Mouse (Mus musculus): ENCODE data around the gene Klk14. TPM values are rescaled to one million over a fixed set of nuclear protein-coding genes. Genes with fewer than 3 reads are reported as not detected.
A peak's percentile ranks its signal among the peaks of the same experiment; 100 is the strongest.
"Not testable (repeated sequence)": the region's sequence is repeated elsewhere in the genome, so short reads cannot be mapped to it uniquely, and the experiment has no call there.

The Klk14 gene
- polyA plus RNA-seq, 1 experiment, result 56.2 TPM

DNA sequence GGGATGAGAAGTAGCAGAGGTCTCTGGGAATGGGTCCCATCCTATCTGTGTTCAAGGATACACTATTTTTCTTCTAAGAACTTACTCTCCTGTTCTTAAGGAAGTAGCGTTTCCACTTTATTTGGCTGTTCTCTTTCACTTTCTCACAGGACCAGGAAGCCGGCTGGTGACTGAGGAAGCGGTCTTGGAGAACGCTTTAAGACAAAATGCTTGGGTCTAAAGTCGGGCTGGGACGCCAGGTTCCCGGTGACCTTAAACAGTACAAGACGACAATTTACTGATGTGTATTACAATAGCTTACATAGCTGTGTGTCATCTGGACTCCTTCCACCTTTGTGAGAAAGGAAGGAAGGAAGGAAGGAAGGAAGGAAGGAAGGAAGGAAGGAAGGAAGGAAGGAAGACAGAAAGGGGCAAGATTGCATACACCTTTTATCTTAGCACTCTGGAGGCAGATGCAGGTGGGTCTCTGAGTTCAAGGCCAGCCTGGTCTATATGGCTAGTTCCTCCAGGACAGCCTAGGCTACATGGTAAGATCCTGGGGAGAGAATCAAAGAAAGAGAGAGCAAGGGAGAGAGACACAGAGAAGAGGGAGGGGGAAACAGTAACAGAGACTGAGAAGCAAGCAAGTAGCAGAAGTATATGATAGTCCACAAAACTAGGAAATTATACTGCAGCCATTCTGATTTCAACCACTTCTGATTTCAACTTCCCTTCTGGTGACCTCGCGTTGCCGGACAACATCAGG, 19.0 kb upstream of the Klk14 start:
- TF ChIP-seq POLR2A (IDR thresholded peaks at IDR 0.05; ENCODE audit: borderline replicate concordance, extremely low read depth, low read depth, low read length) (no peak), CTCF (IDR thresholded peaks at IDR 0.05; ENCODE audit: insufficient read depth, low read length) (no peak)
- Histone ChIP-seq H3K4me3 (replicated peaks; ENCODE audit: extremely low read depth, low read depth, low read length) (peak overlapping the region; percentile 19), H3K4me1 (ENCODE audit: control insufficient read depth, insufficient read depth, low read length) (peaks cover 5% of the 10 kb centered on the region; the same call in 1 of the 2 replicates)
- WGBS, result 54% methylated on average over 11 of the region's 11 CpGs
- DNase-seq, result no peak

DNA sequence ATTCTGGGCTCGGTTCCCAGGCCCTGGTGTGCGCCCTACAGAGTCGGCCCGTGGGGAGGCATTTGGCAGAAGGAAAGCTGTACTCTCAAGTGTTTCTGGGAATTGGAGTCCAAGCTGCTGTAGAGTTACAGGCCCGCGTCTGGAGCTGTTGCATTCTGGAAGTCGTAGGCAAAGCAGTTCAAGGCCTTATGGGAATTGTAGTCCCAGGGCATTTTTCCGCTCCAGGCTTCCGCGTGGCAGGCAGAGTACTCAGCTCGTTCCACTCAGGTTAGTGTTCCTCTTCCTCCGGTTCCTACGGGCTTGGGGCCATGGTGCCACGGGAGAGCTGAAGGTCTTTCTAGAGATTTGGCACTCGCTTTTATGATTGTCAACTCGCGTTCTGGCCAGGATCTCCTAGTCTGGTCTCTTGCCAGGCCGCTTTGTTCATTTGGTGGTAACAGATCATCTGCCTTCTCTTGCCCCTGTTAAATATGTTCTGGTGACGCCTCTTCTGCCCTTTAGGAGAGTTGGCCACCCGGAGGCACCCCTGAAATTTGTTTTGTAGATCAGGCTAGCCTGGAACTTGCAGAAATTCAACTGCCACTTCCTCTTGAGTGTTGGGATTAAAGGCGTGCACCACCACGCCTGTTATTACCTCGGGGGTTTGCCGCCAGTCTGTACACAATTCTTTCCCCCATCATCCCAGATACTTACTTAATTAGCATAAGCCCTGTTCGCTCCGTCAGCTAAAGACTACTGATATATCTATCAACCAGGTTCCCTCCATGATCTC, 18.2 kb upstream of the Klk14 start, which contains the start of gene Ctu1:
TSS of gene Ctu1 (plus strand) at position 208 of the 772 bp plus-strand sequence.
- TF ChIP-seq CTCF (IDR thresholded peaks at IDR 0.05; ENCODE audit: insufficient read depth, low read length) (no peak), POLR2A (IDR thresholded peaks at IDR 0.05; ENCODE audit: borderline replicate concordance, extremely low read depth, low read depth, low read length) (peak; percentile 70; the same call in 1 of the 2 replicates)
- peak; percentile 79 for DNase-seq
- peaks cover 5% of the 10 kb centered on the region; the same call in 1 of the 2 replicates for H3K4me1 ChIP-seq (ENCODE audit: control insufficient read depth, insufficient read depth, low read length)
- under 1% methylated on average over 26 of the region's 26 CpGs for WGBS
- peak within 1 kb of the TSS; percentile 92 for H3K4me3 ChIP-seq (replicated peaks; ENCODE audit: extremely low read depth, low read depth, low read length)

DNA sequence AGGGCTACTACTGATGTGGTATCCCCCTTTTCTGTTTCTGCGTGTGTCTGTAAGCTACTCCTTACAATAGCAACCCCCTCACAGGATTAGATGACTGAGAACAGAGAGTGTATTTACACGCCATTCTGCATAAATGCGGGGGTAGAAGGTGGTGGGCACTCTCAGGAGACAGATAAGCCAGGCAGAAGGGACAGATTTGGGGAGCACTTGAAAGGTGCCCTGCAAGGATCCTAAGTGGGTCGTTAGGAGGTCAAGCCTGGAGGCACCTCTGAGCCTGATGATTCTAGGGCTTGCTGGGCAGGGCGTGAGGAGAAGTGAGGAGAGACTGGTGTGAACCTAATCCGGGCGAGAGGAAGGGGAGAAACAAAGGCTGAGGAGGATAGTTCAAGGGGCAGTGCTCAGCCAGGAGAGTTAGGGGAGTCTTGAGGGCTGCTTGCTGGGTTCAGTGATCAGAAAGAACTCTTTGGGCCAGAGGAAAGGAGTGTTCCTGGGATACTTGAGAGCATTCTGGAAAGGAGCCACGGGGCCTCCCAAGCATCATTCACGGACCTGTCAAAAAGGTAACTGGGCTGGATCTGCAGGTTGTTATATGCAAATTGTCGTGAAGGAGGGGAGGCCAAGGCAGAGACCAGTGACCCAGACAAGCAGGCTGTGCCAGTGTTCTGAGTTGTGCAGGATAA, 17.5 kb upstream of the Klk14 start:
- Histone ChIP-seq H3K4me3 (replicated peaks; ENCODE audit: extremely low read depth, low read depth, low read length) (peak overlapping the region; percentile 92), H3K4me1 (ENCODE audit: control insufficient read depth, insufficient read depth, low read length) (peaks cover 5% of the 10 kb centered on the region; the same call in 1 of the 2 replicates)
- TF ChIP-seq CTCF (IDR thresholded peaks at IDR 0.05; ENCODE audit: insufficient read depth, low read length) (no peak), POLR2A (IDR thresholded peaks at IDR 0.05; ENCODE audit: borderline replicate concordance, extremely low read depth, low read depth, low read length) (no peak)
- DNase-seq, result peak; percentile 36
- WGBS, result 10% methylated on average over 10 of the region's 10 CpGs

DNA sequence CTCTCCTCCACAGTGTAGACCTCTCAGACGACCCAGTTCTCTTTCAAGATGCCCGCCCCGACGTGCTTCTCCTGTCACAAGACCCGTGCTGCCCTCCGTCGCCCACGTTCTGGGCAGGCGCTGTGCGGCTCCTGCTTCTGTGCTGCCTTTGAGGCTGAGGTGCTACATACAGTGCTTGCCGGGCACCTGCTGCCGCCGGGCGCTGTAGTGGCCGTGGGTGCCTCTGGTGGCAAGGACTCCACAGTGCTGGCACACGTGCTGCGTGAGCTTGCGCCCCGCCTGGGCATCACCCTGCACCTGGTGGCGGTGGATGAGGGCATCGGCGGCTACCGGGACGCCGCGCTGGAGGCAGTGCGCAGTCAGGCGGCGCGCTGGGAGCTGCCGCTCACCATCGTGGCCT, 15.1 kb upstream of the Klk14 start:
- 92% methylated on average over 32 of the region's 32 CpGs for WGBS
- Histone ChIP-seq H3K4me3 (replicated peaks; ENCODE audit: extremely low read depth, low read depth, low read length) (no peak overlapping the region), H3K4me1 (ENCODE audit: control insufficient read depth, insufficient read depth, low read length) (peaks cover 5% of the 10 kb centered on the region; the same call in 1 of the 2 replicates)
- TF ChIP-seq CTCF (IDR thresholded peaks at IDR 0.05; ENCODE audit: insufficient read depth, low read length) (no peak), POLR2A (IDR thresholded peaks at IDR 0.05; ENCODE audit: borderline replicate concordance, extremely low read depth, low read depth, low read length) (no peak)
- DNase-seq, result no peak

DNA sequence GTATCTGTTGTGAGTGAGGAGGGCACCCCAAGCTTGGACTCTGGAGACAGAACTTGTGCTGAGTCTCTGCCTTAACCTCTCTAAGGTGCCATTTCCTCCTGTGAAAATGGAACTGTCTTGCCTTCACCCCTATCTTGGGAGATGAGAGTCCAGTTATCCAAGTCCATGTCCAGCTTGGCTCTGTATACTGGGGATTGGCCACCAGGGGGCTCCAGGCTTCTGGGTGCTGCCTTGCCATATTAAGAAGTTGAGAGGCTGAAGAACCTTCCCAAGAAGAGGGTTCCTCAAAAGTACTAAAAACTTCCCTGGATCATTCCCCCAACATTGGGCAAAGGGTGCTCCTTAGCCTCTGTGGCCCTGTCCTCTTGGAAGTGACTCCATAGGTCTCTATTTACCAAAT, 11.7 kb upstream of the Klk14 start:
- DNase-seq, result peak; percentile 64
- Histone ChIP-seq H3K4me1 (ENCODE audit: control insufficient read depth, insufficient read depth, low read length) (no peaks in the 10 kb centered on the region), H3K4me3 (replicated peaks; ENCODE audit: extremely low read depth, low read depth, low read length) (no peak overlapping the region)
- TF ChIP-seq POLR2A (IDR thresholded peaks at IDR 0.05; ENCODE audit: borderline replicate concordance, extremely low read depth, low read depth, low read length), result no peak
- TF ChIP-seq CTCF (IDR thresholded peaks at IDR 0.05; ENCODE audit: insufficient read depth, low read length), result peak; percentile 62

DNA sequence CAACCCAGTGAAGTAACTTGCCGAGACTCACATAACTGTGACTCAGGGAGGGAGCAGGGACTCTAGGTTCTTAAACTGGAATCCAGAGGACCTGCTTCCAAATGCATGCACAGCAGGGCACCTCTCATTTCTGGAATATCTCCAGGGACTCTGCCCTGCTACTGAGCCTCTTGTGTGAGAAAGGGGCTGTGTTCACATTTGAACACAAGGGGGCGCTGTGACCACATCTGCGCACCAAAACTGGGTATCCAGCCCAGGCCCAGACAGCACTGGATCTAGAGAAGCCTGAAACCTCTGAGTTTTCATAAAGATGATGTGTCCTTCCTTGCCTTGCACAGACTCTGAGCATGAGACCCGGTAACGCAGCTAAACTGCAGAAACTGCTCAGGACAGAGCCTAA, 9.3 kb upstream of the Klk14 start:
- WGBS, result 23% methylated on average over 5 of the region's 5 CpGs
- Histone ChIP-seq H3K4me3 (replicated peaks; ENCODE audit: extremely low read depth, low read depth, low read length) (no peak overlapping the region), H3K4me1 (ENCODE audit: control insufficient read depth, insufficient read depth, low read length) (peaks cover 6% of the 10 kb centered on the region; the same call in 1 of the 2 replicates)
- peak; percentile 63 for DNase-seq
- no peak for TF ChIP-seq POLR2A (IDR thresholded peaks at IDR 0.05; ENCODE audit: borderline replicate concordance, extremely low read depth, low read depth, low read length)
- TF ChIP-seq CTCF (IDR thresholded peaks at IDR 0.05; ENCODE audit: insufficient read depth, low read length), result peak; percentile 81

DNA sequence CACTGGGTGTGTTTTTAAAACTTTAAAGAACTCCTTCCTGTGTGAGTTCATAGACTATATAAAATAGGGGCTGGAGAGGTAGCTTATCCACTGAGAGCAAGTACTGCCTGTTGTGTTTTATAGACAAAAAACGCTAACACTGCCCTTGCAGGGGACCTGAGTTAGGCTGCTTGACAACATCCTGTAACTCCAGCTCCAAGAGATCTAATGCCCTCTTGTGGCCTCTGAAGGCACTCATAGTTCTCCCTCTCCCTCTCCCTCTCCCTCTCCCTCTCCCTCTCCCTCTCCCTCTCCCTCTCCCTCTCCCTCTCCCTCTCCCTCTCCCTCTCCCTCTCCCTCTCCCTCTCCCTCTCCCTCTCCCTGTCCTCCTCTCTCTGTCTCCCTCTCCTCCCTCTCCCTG, 7.7 kb upstream of the Klk14 start:
- 8% methylated on average over 1 of the region's 1 CpGs for WGBS
- H3K4me3 ChIP-seq (replicated peaks; ENCODE audit: extremely low read depth, low read depth, low read length); DNase-seq; H3K4me1 ChIP-seq (ENCODE audit: control insufficient read depth, insufficient read depth, low read length): not testable (repeated sequence)

DNA sequence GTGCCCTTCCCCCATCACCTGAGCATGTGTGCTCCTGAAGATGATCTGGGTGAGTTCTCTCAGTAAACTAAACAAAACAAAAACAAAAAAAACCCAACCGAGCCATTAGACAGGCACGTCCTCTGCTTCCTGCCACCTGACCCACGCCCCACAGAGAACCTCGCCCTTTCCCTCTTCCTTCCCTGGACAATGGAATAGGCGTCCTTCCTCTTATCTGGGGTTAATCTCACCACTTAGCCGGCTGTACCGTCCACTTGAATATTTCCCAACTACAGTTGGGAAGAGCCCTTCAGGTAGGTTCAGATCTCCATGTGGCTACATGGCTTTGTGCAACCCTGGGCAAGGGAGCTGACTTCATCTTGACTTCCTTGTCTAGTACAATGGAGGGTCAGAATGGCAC, 5.1 kb upstream of the Klk14 start:
- TF ChIP-seq CTCF (IDR thresholded peaks at IDR 0.05; ENCODE audit: insufficient read depth, low read length) (no peak), POLR2A (IDR thresholded peaks at IDR 0.05; ENCODE audit: borderline replicate concordance, extremely low read depth, low read depth, low read length) (no peak)
- WGBS, result 24% methylated on average over 7 of the region's 7 CpGs
- peaks cover 6% of the 10 kb centered on the region; the same call in 1 of the 2 replicates for H3K4me1 ChIP-seq (ENCODE audit: control insufficient read depth, insufficient read depth, low read length)
- no peak overlapping the region for H3K4me3 ChIP-seq (replicated peaks; ENCODE audit: extremely low read depth, low read depth, low read length)
- DNase-seq, result peak; percentile 42

DNA sequence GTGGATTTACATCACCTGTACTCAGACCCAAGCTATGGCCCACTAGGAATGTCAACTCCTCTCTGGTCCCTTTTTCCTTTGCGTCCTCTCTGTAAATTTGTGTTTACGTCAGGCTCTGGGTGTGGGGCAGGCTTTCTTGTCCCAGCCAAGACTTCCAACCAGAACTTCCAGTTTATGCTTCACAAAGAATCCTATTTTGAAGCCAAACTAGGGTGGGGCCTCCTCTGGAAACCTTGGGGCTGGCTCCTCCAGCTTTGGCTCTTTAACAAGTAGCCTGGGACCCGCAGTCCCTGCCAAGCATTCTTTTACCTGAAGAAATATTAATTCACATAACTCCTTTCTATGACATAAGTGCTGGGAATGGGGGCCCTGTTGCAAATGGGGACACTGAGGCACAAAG, 19.8 kb downstream of the Klk14 start:
- peaks cover 5% of the 10 kb centered on the region; the same call in 1 of the 2 replicates for H3K4me1 ChIP-seq (ENCODE audit: control insufficient read depth, insufficient read depth, low read length)
- 42% methylated on average over 3 of the region's 3 CpGs for WGBS
- DNase-seq, result peak; percentile 8
- H3K4me3 ChIP-seq (replicated peaks; ENCODE audit: extremely low read depth, low read depth, low read length), result no peak overlapping the region
- no peak for TF ChIP-seq POLR2A (IDR thresholded peaks at IDR 0.05; ENCODE audit: borderline replicate concordance, extremely low read depth, low read depth, low read length)
- TF ChIP-seq CTCF (IDR thresholded peaks at IDR 0.05; ENCODE audit: insufficient read depth, low read length), result no peak
